Mouse (Mus musculus) heart, embryonic 13.5 days (tissue): ENCODE data around the gene Eif6. TPM values are rescaled to one million over a fixed set of nuclear protein-coding genes. Genes with fewer than 3 reads are reported as not detected.
"Not testable (repeated sequence)": the region's sequence is repeated elsewhere in the genome, so short reads cannot be mapped to it uniquely, and the experiment has no call there.

Experiments
- ATAC-seq: fragments of 200-750 bp; cut with Nextera tagmentation; 2 replicates; pipeline ENCODE4 v1.8.0; 2017; ENCODE audit warnings: moderate TSS enrichment; ENCODE audit not compliant: insufficient number of reproducible peaks, low FRiP score, low TSS enrichment; ENCODE audit errors: extremely low read depth
- H3K27ac ChIP-seq: fragments of 300-500 bp; sonication (generic); replicated peaks from 2 replicates; pipeline ENCODE4 v1.5.1; 2015; ENCODE audit warnings: moderate library complexity, mild to moderate bottlenecking, inconsistent platforms
- H3K27me3 ChIP-seq: fragments of 300-500 bp; sonication (generic); replicated peaks from 2 replicates; pipeline ENCODE4 v1.6.1; 2015; ENCODE audit warnings: mild to moderate bottlenecking, inconsistent platforms
- H3K36me3 ChIP-seq: fragments of 300-500 bp; sonication (generic); 2 replicates; pipeline ENCODE4 v1.6.1; 2015; ENCODE audit warnings: mild to moderate bottlenecking, inconsistent platforms
- H3K4me1 ChIP-seq: fragments of 300-500 bp; sonication (generic); 2 replicates; pipeline ENCODE4 v1.6.1; 2015; ENCODE audit warnings: inconsistent platforms
- H3K4me2 ChIP-seq: fragments of 300-500 bp; sonication (generic); 2 replicates; pipeline ENCODE4 v1.6.1; 2015; ENCODE audit warnings: inconsistent platforms, mild to moderate bottlenecking, moderate library complexity
- H3K4me3 ChIP-seq: fragments of 300-500 bp; sonication (generic); 2 replicates; pipeline ENCODE4 v1.5.1; 2015; ENCODE audit warnings: moderate library complexity, mild to moderate bottlenecking, inconsistent platforms
- H3K9ac ChIP-seq: fragments of 300-500 bp; sonication (generic); 2 replicates; pipeline ENCODE4 v1.6.1; 2015; ENCODE audit warnings: inconsistent platforms, mild to moderate bottlenecking, moderate library complexity
- H3K9me3 ChIP-seq: fragments of 300-500 bp; sonication (generic); 2 replicates; pipeline ENCODE4 v1.6.1; 2016; ENCODE audit warnings: inconsistent platforms
- WGBS: fragments of 180-500 bp; shearing (Covaris S2); methylation state at CpG from one replicate; pipeline ENCODE4 v1.1.7; 2015; ENCODE audit warnings: mixed read lengths; 5-methylcytosine and 5-hydroxymethylcytosine counted together
- polyA plus RNA-seq: library from polyadenylated mRNA; unstranded; fragments of >200 nt; fragmentation: Nextera tagmentation; extraction: Ambion mirVana; gene quantifications from 2 replicates; pipeline ENCODE4 v1.2.1, GENCODE M21; 2015

Eif6 gene
- polyA plus RNA-seq, 1 experiment from 2014 or later, result 127 TPM

- no peak overlapping the region for H3K27ac ChIP-seq
- no peak overlapping the region for H3K9ac ChIP-seq
- H3K4me2 ChIP-seq, result no peak overlapping the region
- 82% methylated on average over 7 of the region's 7 CpGs for WGBS
- H3K4me3 ChIP-seq, result no peak overlapping the region
- ATAC-seq, result no peak
- H3K9me3 ChIP-seq, result no peaks in the 10 kb centered on the region
- no peaks in the 10 kb centered on the region for H3K4me1 ChIP-seq
- no peaks in the 10 kb centered on the region for H3K27me3 ChIP-seq
- H3K36me3 ChIP-seq, result peaks cover 92% of the 10 kb centered on the region
Observed at GRCm38 (mm10) chr2:155850120-155850519, 23.4 kb upstream of the Eif6 start.

DNA sequence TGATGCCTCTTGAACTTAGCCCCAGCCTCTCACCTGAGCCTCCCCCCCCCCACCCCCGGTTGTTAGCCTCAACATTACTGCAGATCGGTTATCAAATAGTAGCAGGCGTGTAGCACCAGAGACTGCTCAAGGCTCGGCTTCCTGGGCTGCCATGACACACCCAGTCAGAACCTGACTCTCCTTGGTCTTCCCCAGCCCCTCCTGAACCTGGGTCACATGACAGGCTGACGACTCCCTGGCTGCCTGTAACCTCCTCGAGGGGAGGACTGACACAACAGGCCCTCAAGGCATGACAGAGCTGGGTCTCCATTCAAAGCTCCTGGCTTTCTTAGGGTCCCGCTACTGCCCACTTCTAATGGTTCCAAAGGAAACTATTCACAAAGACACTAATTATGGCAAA, 22.7 kb upstream of the Eif6 start:
- Histone ChIP-seq H3K27ac (no peak overlapping the region), H3K36me3 (peaks cover 94% of the 10 kb centered on the region), H3K27me3 (no peaks in the 10 kb centered on the region), H3K9me3 (no peaks in the 10 kb centered on the region), H3K4me3 (no peak overlapping the region), H3K4me1 (no peaks in the 10 kb centered on the region), H3K4me2 (no peak overlapping the region), H3K9ac (no peak overlapping the region)
- WGBS, result 54% methylated on average over 7 of the region's 7 CpGs
- no peak for ATAC-seq

- H3K36me3 ChIP-seq, result peaks cover 85% of the 10 kb centered on the region
- H3K9me3 ChIP-seq, result no peaks in the 10 kb centered on the region
- no peak overlapping the region for H3K27ac ChIP-seq
- no peak overlapping the region for H3K4me3 ChIP-seq
- no peak overlapping the region for H3K9ac ChIP-seq
- ATAC-seq, result no peak
- no peak overlapping the region for H3K4me2 ChIP-seq
- no peaks in the 10 kb centered on the region for H3K27me3 ChIP-seq
- H3K4me1 ChIP-seq, result no peaks in the 10 kb centered on the region
- WGBS, result 34% methylated on average over 6 of the region's 6 CpGs
Observed at GRCm38 (mm10) chr2:155848291-155848690, 21.6 kb upstream of the Eif6 start.

DNA sequence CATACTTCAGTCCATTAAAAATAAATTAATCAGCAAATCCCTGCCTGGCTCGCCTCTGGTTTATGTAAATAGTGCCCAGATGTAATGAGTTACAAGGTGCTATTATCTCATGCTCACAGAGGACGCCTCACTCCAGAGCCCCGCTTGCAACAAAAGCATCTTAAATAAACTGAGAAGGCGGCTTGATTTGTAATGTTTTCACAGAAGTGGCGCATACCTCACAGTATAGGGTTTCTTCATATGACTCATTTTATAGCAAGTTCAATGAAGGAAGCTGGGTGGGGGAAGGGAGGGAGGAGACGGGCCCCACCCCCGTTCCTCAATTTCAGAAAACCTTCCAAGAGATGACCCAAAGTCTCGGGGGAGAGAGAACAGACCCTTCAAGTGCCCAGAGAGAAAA, 20.2 kb upstream of the Eif6 start:
- H3K36me3 ChIP-seq, result peaks cover 71% of the 10 kb centered on the region
- no peaks in the 10 kb centered on the region for H3K9me3 ChIP-seq
- H3K4me3 ChIP-seq, result no peak overlapping the region
- no peak overlapping the region for H3K4me2 ChIP-seq
- WGBS, result 80% methylated on average over 8 of the region's 8 CpGs
- ATAC-seq, result no peak
- no peaks in the 10 kb centered on the region for H3K4me1 ChIP-seq
- no peak overlapping the region for H3K27ac ChIP-seq
- no peak overlapping the region for H3K9ac ChIP-seq
- no peaks in the 10 kb centered on the region for H3K27me3 ChIP-seq

DNA sequence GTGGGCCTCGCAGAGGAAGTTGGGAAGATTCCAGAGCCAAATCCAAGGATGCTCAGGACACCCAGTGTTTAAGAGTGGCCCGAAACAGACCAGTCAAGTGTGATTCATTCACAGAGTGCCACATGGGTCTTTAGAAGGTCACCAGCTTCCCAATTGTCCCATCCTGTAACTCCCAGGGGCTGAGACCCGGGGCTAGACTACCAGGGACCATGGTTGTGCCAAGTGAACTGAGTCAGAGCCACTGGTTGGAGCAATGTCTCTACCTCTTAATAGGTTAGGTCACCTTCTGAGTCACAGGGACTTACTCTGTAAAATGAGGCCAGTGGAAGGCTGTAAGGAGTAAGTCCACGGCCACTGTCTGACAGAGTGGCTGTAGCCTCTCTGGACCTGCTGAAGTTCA, 12.2 kb upstream of the Eif6 start:
- H3K27me3 ChIP-seq, result peaks cover 15% of the 10 kb centered on the region
- H3K36me3 ChIP-seq, result no peaks in the 10 kb centered on the region
- no peaks in the 10 kb centered on the region for H3K4me1 ChIP-seq
- 77% methylated on average over 4 of the region's 4 CpGs for WGBS
- no peak overlapping the region for H3K4me2 ChIP-seq
- no peak overlapping the region for H3K4me3 ChIP-seq
- ATAC-seq, result no peak
- no peaks in the 10 kb centered on the region for H3K9me3 ChIP-seq
- H3K9ac ChIP-seq, result no peak overlapping the region
- no peak overlapping the region for H3K27ac ChIP-seq

GRCm38 (mm10) chr2:155837961-155838360, 11.2 kb upstream of the Eif6 start:
- H3K27ac ChIP-seq, result no peak overlapping the region
- H3K4me3 ChIP-seq, result no peak overlapping the region
- WGBS, result 44% methylated on average over 3 of the region's 3 CpGs
- H3K9me3 ChIP-seq, result no peaks in the 10 kb centered on the region
- no peaks in the 10 kb centered on the region for H3K36me3 ChIP-seq
- H3K4me2 ChIP-seq, result no peak overlapping the region
- no peak for ATAC-seq
- no peaks in the 10 kb centered on the region for H3K4me1 ChIP-seq
- H3K9ac ChIP-seq, result no peak overlapping the region
- peaks cover 19% of the 10 kb centered on the region for H3K27me3 ChIP-seq

DNA sequence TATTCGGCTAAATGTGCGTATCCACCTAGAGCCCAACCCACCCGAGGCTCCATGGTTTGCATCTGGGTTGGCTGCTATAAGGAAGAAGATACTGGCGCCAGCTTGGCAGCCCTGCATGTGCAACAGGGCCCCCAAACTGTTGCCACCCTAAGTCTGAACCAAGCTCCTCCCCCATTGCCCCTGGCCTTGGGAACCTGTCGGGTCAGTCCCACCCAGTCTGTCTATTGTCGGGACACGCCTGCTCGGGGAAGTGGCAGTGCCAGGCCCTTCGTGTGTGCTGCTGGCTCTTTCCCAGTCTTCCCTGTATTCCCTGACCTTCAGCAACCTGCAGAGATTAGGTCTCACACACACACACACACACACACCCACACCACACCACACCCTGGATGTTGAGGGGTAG, 8.0 kb upstream of the Eif6 start, which contains the start of gene Fam83c:
Gene Fam83c (minus strand): TSS at position 123 of the 400 bp plus-strand sequence.
- H3K27ac ChIP-seq, result no peak within 1 kb of the TSS
- peaks cover 25% of the 10 kb centered on the region for H3K27me3 ChIP-seq
- no peak for ATAC-seq
- H3K4me3 ChIP-seq, result no peak within 1 kb of the TSS
- no peak within 1 kb of the TSS for H3K9ac ChIP-seq
- 58% methylated on average over 9 of the region's 9 CpGs for WGBS
- H3K9me3 ChIP-seq, result no peaks in the 10 kb centered on the region
- no peaks in the 10 kb centered on the region for H3K36me3 ChIP-seq
- no peaks in the 10 kb centered on the region for H3K4me1 ChIP-seq
- H3K4me2 ChIP-seq, result no peak within 1 kb of the TSS

- not testable (repeated sequence) for ATAC-seq, H3K4me1 ChIP-seq, H3K9me3 ChIP-seq, H3K36me3 ChIP-seq, H3K4me3 ChIP-seq, H3K4me2 ChIP-seq, H3K27ac ChIP-seq, H3K9ac ChIP-seq
- peaks cover 25% of the 10 kb centered on the region for H3K27me3 ChIP-seq
- 57% methylated on average over 1 of the region's 1 CpGs for WGBS
Observed at GRCm38 (mm10) chr2:155832087-155832486, 5.4 kb upstream of the Eif6 start.

DNA sequence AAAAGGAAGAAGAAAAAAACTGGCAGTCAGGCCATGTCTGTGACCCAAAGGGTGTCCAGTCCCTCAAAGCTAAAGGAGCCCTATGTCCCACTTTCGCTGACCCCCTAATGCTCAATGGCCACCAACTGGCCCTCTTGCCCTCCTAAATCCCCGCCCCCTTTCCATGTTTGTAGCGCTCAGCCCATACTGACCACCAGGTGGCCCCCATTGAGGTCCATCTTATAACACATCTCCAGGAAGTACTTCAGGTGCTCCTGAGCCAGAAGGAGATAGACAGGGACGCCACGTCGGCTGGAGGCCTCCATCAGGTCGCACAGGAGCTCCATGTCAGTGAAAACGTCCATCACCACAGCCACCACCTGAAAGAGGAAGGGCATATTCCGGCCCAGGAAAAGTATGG, 4.6 kb upstream of the Eif6 start:
- 41% methylated on average over 9 of the region's 9 CpGs for WGBS
- Histone ChIP-seq H3K4me1 (peaks cover 11% of the 10 kb centered on the region), H3K4me3 (no peak overlapping the region), H3K9ac (no peak overlapping the region), H3K27me3 (peaks cover 25% of the 10 kb centered on the region), H3K36me3 (no peaks in the 10 kb centered on the region), H3K9me3 (no peaks in the 10 kb centered on the region), H3K27ac (no peak overlapping the region), H3K4me2 (no peak overlapping the region)
- ATAC-seq, result no peak

DNA sequence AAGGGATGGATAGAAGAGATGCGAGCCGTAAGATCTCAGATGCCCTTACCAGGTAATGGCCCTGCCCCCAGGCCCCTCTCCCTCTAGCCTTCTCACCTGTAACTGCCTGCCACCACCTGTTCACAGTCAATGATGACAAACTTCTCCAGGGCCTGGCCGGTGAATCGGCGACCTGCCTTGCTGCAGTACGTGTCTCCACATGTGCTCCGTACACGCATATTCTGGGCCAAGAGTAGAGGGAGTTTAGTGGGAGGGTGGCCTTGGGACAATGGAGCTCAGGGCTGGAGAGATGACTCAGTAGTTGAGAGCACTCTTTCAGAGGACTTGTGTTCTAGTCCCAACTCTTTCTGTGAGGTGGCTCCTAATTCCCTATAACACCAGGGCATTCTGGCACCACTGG, 4.1 kb upstream of the Eif6 start:
- 84% methylated on average over 8 of the region's 8 CpGs for WGBS
- H3K4me1 ChIP-seq, result peaks cover 12% of the 10 kb centered on the region

GRCm38 (mm10) chr2:155825904-155826629, 658 bp downstream of the Eif6 start:
- H3K9ac ChIP-seq, result peak overlapping the region; percentile 91
- H3K36me3 ChIP-seq, result peaks cover 31% of the 10 kb centered on the region
- H3K4me3 ChIP-seq, result peak overlapping the region; percentile 84
- H3K4me1 ChIP-seq, result peaks cover 22% of the 10 kb centered on the region
- ATAC-seq, result no peak
- WGBS, result 1% methylated on average over 52 of the region's 52 CpGs
- H3K9me3 ChIP-seq, result no peaks in the 10 kb centered on the region
- peak overlapping the region; percentile 88 for H3K4me2 ChIP-seq
- no peaks in the 10 kb centered on the region for H3K27me3 ChIP-seq
- peak overlapping the region; percentile 82 for H3K27ac ChIP-seq

More for the DNA sequence above, 4.1 kb upstream of the Eif6 start:
- Histone ChIP-seq H3K27me3 (peaks cover 25% of the 10 kb centered on the region), H3K27ac (no peak overlapping the region), H3K4me2 (no peak overlapping the region), H3K4me3 (no peak overlapping the region), H3K36me3 (no peaks in the 10 kb centered on the region), H3K9me3 (no peaks in the 10 kb centered on the region), H3K9ac (no peak overlapping the region)
- no peak for ATAC-seq

- H3K27me3 ChIP-seq, result no peaks in the 10 kb centered on the region
- peaks cover 32% of the 10 kb centered on the region for H3K4me1 ChIP-seq
- 94% methylated on average over 8 of the region's 8 CpGs for WGBS
- no peak overlapping the region for H3K4me2 ChIP-seq
- H3K27ac ChIP-seq, result no peak overlapping the region
- H3K36me3 ChIP-seq, result peaks cover 47% of the 10 kb centered on the region
- no peaks in the 10 kb centered on the region for H3K9me3 ChIP-seq
- ATAC-seq, result no peak
- H3K4me3 ChIP-seq, result no peak overlapping the region
- H3K9ac ChIP-seq, result no peak overlapping the region
Observed at GRCm38 (mm10) chr2:155823722-155824121, 3.0 kb downstream of the Eif6 start.
